Mouse (Mus musculus): Measurements from ENCODE around the gene Cyfip2. TPM values are rescaled to one million over a fixed set of nuclear protein-coding genes. Genes with fewer than 3 reads are reported as not detected.

Gene Cyfip2
- total and polyA plus RNA-seq, 3 experiments, result 28.8 to 68.8 (median 55.2) TPM

DNA sequence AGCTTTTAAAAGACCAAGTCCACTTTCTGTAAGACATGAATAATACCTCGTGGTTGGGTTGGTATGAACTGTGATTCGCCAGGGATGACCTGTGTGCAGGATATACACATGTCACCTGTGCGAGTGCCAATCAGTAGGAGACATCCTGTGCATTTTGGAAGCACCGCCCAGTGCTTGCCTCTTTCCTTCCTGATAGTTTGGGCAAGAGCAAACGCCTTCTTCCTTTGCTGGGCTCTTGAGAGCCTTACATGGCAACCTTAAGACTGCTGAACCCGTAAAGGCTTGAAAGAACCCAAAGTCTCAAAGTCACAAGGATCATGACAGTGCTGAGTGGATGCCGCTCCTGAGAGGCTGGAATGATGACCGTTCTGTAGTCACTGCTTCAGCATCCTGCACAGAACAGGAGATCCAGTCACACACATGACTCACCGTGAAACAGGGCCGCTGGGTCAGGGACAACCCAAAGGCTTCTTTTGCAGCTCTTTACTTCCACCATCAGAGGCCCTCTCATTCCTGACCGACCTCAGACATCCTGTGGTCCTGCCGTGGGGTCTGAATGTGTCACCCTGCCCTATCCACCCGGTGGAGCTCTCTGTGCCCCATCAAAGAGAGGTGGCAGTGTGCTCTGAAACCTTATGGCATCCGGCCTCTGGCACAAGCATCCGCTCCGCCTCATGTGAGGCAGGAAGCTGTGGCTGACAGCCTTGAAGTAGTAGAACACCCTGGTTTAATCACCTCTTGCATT is 13.8 kb upstream of the Cyfip2 start:
- peak in 1 of 2 experiments; percentile 40 for DNase-seq
- Histone ChIP-seq H3K9ac (ENCODE audit: low read depth, low read length) (no peak overlapping the region), H3K27me3 (ENCODE audit: control insufficient read depth, insufficient read depth, low read length) (no peaks in the 10 kb centered on the region), H3K36me3 (ENCODE audit: control insufficient read depth, insufficient read depth, low read length) (no peaks in the 10 kb centered on the region), H3K27ac (no peak overlapping the region), H3K4me3 (no peak overlapping the region), H3K4me1 (ENCODE audit: control insufficient read depth, insufficient read depth, low read length) (no peaks in the 10 kb centered on the region), H3K79me2 (replicated peaks; ENCODE audit: control insufficient read depth, insufficient read depth, low read length) (no peaks in the 10 kb centered on the region)
- WGBS, result 74% methylated on average over 16 of the region's 16 CpGs
- TF ChIP-seq POLR2A (IDR thresholded peaks at IDR 0.05; ENCODE audit: insufficient read depth, low read depth, low read length) (no peak), CTCF (IDR thresholded peaks at IDR 0.05) (no peak), EP300 (IDR thresholded peaks at IDR 0.05; ENCODE audit: insufficient read depth, low read depth, low read length) (no peak)
- intact Hi-C loops (cut with DNase I), result no loop called here

GRCm38 (mm10) chr11:46321559-46321958 is 8.9 kb upstream of the Cyfip2 start:
- no peak overlapping the region for H3K27ac ChIP-seq
- TF ChIP-seq EP300 (IDR thresholded peaks at IDR 0.05; ENCODE audit: insufficient read depth, low read depth, low read length) (no peak), POLR2A (IDR thresholded peaks at IDR 0.05; ENCODE audit: insufficient read depth, low read depth, low read length) (no peak)
- no peak overlapping the region for H3K4me3 ChIP-seq
- intact Hi-C loops (cut with DNase I), result no loop called here
- H3K9ac ChIP-seq (ENCODE audit: low read depth, low read length), result no peak overlapping the region
- no peaks in the 10 kb centered on the region for H3K79me2 ChIP-seq (replicated peaks; ENCODE audit: control insufficient read depth, insufficient read depth, low read length)
- 80% methylated on average over 7 of the region's 7 CpGs for WGBS
- no peaks in the 10 kb centered on the region for H3K27me3 ChIP-seq (ENCODE audit: control insufficient read depth, insufficient read depth, low read length)
- H3K36me3 ChIP-seq (ENCODE audit: control insufficient read depth, insufficient read depth, low read length), result no peaks in the 10 kb centered on the region
- DNase-seq, result no peak
- H3K4me1 ChIP-seq (ENCODE audit: control insufficient read depth, insufficient read depth, low read length), result no peaks in the 10 kb centered on the region; the same call in 1 of the 2 replicates

DNA sequence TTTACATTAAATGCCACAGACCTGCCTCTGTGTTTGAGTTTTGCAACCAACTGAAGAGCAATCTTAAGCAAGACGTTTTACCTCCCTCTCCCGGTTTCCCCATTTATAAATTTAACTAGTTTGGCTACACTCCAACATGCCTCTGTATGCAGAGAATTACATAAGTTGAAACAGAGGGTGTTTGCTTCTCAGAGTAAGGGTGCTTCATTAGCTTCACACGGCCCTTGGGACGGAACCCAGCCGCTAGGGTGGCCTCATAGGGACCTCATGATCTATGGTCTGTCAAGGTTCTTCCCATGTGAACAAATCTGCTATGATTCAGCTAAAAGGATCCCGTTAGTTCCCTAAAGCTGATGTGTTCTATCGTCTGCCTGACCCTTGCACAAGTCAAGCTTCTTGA is 1.9 kb upstream of the Cyfip2 start:
- H3K4me3 ChIP-seq, result no peak overlapping the region
- H3K27ac ChIP-seq, result no peak overlapping the region
- 65% methylated on average over 7 of the region's 7 CpGs for WGBS
- peaks cover 3% of the 10 kb centered on the region; the same call in 1 of the 2 replicates for H3K27me3 ChIP-seq (ENCODE audit: control insufficient read depth, insufficient read depth, low read length)
- H3K79me2 ChIP-seq (replicated peaks; ENCODE audit: control insufficient read depth, insufficient read depth, low read length), result no peaks in the 10 kb centered on the region
- H3K9ac ChIP-seq (ENCODE audit: low read depth, low read length), result no peak overlapping the region
- TF ChIP-seq POLR2A (IDR thresholded peaks at IDR 0.05; ENCODE audit: insufficient read depth, low read depth, low read length), result no peak
- TF ChIP-seq EP300 (IDR thresholded peaks at IDR 0.05; ENCODE audit: insufficient read depth, low read depth, low read length), result no peak
- no peak for TF ChIP-seq CTCF (IDR thresholded peaks at IDR 0.05)
- intact Hi-C loops (cut with DNase I), result no loop called here
- H3K4me1 ChIP-seq (ENCODE audit: control insufficient read depth, insufficient read depth, low read length), result no peaks in the 10 kb centered on the region; the same call in 1 of the 2 replicates
- no peaks in the 10 kb centered on the region for H3K36me3 ChIP-seq (ENCODE audit: control insufficient read depth, insufficient read depth, low read length)
- DNase-seq, result no peak

DNA sequence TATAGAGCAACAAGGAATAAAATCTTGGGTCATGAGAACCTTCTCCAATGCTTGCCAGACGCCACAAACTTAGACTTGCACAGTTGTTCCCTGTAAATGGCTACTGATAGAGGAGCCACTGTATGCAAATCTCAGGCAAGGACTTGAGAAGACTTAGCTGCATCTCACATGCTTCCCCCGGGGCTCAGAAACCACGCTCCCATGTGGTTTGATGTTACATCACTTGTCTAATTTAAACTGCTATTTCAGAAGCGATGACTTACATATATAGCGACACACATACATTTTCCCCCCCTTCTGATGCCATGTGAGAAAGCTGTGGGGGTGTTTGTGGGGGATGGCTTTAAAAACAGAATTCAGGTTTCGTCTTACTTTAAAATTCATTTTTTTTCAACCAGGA is 1.2 kb upstream of the Cyfip2 start:
- intact Hi-C loops (cut with DNase I), result no loop called here
- WGBS, result 69% methylated on average over 6 of the region's 6 CpGs
- Histone ChIP-seq H3K27me3 (ENCODE audit: control insufficient read depth, insufficient read depth, low read length) (peaks cover 3% of the 10 kb centered on the region; the same call in 1 of the 2 replicates), H3K27ac (no peak overlapping the region), H3K36me3 (ENCODE audit: control insufficient read depth, insufficient read depth, low read length) (no peaks in the 10 kb centered on the region), H3K4me1 (ENCODE audit: control insufficient read depth, insufficient read depth, low read length) (no peaks in the 10 kb centered on the region; the same call in 1 of the 2 replicates), H3K79me2 (replicated peaks; ENCODE audit: control insufficient read depth, insufficient read depth, low read length) (no peaks in the 10 kb centered on the region), H3K9ac (ENCODE audit: low read depth, low read length) (no peak overlapping the region), H3K4me3 (no peak overlapping the region)
- DNase-seq, result no peak
- TF ChIP-seq CTCF (IDR thresholded peaks at IDR 0.05) (no peak), POLR2A (IDR thresholded peaks at IDR 0.05; ENCODE audit: insufficient read depth, low read depth, low read length) (no peak), EP300 (IDR thresholded peaks at IDR 0.05; ENCODE audit: insufficient read depth, low read depth, low read length) (no peak)

DNA sequence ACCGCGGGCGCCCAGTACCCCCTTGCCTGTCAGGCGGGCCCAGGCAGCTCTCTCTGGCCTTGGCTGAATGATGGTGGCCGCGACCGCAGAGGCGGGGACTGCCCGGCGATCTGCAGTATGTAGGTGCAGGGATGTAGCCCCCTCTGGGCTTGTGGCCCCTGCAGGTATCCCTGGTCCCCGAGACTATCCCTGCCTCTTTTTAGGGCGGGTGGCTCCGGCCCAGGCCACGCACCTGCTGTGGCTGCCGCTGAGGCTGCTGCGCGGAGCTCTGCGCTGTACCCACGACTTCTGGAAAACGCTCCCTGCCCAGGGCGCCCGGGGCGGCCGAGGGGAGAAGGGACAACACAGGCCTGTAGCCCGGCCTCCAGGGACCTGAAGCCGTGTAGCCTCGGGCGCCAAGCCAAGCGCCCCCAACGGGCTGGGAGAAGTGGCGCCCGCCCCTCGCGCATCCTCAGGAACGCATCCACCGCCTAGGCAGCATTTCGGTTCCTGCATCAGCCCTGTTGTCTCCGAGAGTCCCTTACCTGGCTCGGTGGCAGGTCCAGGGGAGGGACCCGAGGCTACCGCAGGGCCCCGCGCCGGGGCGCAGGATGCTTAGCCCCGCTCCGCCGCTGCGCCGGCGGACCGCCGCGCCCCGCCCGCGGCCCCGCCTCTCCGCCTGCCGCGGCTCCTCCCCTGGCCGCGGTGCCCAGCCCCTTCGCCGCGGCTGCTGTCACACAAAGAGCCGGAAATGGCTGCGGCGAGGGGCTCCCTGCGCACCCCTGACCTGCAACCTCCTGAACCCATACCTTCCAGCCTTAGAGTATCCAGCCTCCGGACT is 746 bp downstream of the Cyfip2 start:
- H3K27me3 ChIP-seq (ENCODE audit: control insufficient read depth, insufficient read depth, low read length), result peaks cover 3% of the 10 kb centered on the region; the same call in 1 of the 2 replicates
- peak overlapping the region; percentile 68 for H3K4me3 ChIP-seq
- peak overlapping the region; percentile 59 for H3K27ac ChIP-seq
- peak overlapping the region; percentile 78 for H3K9ac ChIP-seq (ENCODE audit: low read depth, low read length)
- DNase-seq, result peak; percentile 72 to 76
- intact Hi-C loops (cut with DNase I), result no loop called here
- TF ChIP-seq POLR2A (IDR thresholded peaks at IDR 0.05; ENCODE audit: insufficient read depth, low read depth, low read length), result peak; percentile 40; the same call in 1 of the 2 replicates
- no peak for TF ChIP-seq EP300 (IDR thresholded peaks at IDR 0.05; ENCODE audit: insufficient read depth, low read depth, low read length)
- no peaks in the 10 kb centered on the region for H3K36me3 ChIP-seq (ENCODE audit: control insufficient read depth, insufficient read depth, low read length)
- no peaks in the 10 kb centered on the region for H3K79me2 ChIP-seq (replicated peaks; ENCODE audit: control insufficient read depth, insufficient read depth, low read length)
- no peaks in the 10 kb centered on the region for H3K4me1 ChIP-seq (ENCODE audit: control insufficient read depth, insufficient read depth, low read length)
- WGBS, result under 1% methylated on average over 69 of the region's 71 CpGs

Data from heart, adult 2 months (tissue).